Mouse (Mus musculus): ENCODE results near the gene Gm10491.

GRCm38 (mm10) chrX:7869826-7870225 lies 37.8 kb downstream of the Gm10491 start:
- TF ChIP-seq CTCF (IDR thresholded peaks at IDR 0.05; ENCODE audit: low read depth), result no peak
- no peak for TF ChIP-seq EP300 (IDR thresholded peaks at IDR 0.05; ENCODE audit: low read depth)
